Mouse (Mus musculus): Measurements from ENCODE around the gene Nr6a1. TPM values are rescaled to one million over a fixed set of nuclear protein-coding genes. Genes with fewer than 3 reads are reported as not detected.
A peak's percentile ranks its signal among the peaks of the same experiment; 100 is the strongest.

Nr6a1 gene
- polyA plus RNA-seq (2016; fragmentation: Nextera tagmentation; extraction: Ambion mirVana) = 4.2 and 4.8 TPM in 2 replicates

DNA sequence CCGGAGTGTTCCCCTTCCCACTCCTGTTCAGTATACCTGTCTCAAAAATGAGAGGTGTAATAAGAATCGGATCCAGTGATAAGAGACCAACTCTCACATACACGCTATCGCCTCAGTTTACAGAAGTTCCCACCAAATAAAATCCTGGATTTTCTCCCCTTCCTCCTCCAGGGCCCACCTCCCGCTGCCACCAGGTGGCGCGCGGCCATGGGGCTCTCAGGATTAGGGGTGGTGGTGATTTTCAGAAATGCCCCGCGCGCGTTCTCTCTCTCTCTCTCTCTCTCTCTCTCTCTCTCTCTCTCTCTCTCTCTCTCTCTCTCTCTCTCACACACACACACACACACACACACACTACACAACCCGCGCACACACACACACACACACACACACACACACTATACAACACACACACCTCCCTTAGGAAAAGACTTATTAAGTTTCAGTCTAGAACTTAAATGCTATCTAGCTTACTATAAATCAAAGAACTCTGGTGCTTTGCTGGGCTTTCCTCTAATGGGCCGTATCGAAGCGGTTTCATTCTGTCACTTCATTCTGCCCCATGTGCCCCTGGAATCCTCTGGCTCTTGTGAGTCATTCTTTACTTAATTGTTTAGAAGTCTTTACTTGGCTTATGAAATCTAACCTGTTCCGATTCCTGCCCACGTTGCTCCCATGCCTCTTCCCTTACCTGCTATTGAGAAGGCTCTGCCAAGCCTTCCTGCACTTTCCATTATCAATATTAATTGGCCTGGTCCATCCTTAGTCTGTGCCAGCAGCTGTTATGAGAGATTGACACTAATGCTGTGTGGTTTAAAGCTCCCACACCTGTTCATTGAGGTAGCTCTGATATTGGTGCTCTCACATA is at the start of gene Nr6a1:
Gene Nr6a1 (minus strand): TSS at position 574 of the 865 bp plus-strand sequence.
- no peaks in the 10 kb centered on the region for H3K9me3 ChIP-seq
- peaks cover 20% of the 10 kb centered on the region for H3K27me3 ChIP-seq (ENCODE audit: poor library complexity, severe bottlenecking)
- no peaks in the 10 kb centered on the region for H3K36me3 ChIP-seq (replicated peaks)
- H3K4me3 ChIP-seq = peak within 1 kb of the TSS; percentile 80
- 10% methylated on average over 19 of the region's 19 CpGs for WGBS
- DNase-seq (ENCODE audit: extremely low spot score, low spot score) = peak; percentile 80
- peak within 1 kb of the TSS; percentile 90 for H3K27ac ChIP-seq
- peaks cover 55% of the 10 kb centered on the region for H3K4me1 ChIP-seq

DNA sequence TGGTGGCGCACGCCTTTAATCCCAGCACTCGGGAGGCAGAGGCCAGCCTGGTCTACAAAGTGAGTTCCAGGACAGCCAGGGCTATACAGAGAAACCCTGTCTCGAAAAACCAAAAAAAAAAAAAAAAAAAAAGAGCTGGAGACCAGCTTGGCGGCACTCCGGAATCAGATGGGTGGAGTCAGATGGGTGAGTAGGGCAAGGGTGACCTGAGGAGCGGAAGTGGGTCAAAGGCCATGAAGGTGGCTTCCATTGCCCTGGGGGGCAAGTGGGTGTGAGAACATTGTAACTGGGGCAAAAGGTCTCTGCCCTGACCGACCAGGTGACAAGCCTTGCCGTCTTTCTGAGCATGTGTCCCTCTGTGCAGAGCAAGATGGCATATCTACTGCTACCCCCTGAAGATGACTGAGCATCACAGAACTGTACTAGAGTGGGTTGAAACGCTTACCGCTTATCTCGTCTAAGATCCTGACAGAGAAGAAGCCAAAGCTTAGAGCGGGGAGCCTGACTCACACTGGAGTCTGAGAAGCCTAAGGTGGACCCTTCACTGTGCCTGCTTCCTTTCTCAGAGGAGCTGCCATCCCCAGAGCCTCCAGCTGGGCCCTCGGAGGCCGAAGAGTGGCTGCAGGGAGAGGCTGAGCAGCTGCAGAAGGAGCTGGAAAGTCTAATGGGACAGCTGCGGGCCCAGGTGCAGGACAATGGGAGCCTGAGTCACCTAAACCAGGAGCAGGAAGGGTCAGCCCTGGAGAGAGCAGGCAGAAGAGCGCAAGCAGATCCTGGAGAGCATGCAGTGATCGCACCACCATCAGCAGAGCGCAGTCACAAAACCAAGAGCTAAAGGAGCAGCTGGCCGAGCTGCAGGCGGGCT is 48.7 kb upstream of the Nr6a1 start:
- DNase-seq (ENCODE audit: extremely low spot score, low spot score) = no peak
- peaks cover 7% of the 10 kb centered on the region for H3K4me1 ChIP-seq
- no peak overlapping the region for H3K4me3 ChIP-seq
- H3K27me3 ChIP-seq (ENCODE audit: poor library complexity, severe bottlenecking) = no peaks in the 10 kb centered on the region
- H3K36me3 ChIP-seq (replicated peaks) = no peaks in the 10 kb centered on the region
- 0 out of 2 replicates have a peak overlapping the region, but pooled peaks have one; percentile 53 for H3K27ac ChIP-seq
- no peaks in the 10 kb centered on the region for H3K9me3 ChIP-seq
- WGBS = 90% methylated on average over 21 of the region's 21 CpGs

GRCm38 (mm10) chr2:38975181-38975580 is 47.7 kb upstream of the Nr6a1 start:
- H3K27ac ChIP-seq = no peak overlapping the region
- no peaks in the 10 kb centered on the region for H3K9me3 ChIP-seq
- H3K4me3 ChIP-seq = no peak overlapping the region
- 82% methylated on average over 3 of the region's 3 CpGs for WGBS
- no peak for DNase-seq (ENCODE audit: extremely low spot score, low spot score)
- peaks cover 7% of the 10 kb centered on the region for H3K4me1 ChIP-seq
- no peaks in the 10 kb centered on the region for H3K27me3 ChIP-seq (ENCODE audit: poor library complexity, severe bottlenecking)
- no peaks in the 10 kb centered on the region for H3K36me3 ChIP-seq (replicated peaks)

DNA sequence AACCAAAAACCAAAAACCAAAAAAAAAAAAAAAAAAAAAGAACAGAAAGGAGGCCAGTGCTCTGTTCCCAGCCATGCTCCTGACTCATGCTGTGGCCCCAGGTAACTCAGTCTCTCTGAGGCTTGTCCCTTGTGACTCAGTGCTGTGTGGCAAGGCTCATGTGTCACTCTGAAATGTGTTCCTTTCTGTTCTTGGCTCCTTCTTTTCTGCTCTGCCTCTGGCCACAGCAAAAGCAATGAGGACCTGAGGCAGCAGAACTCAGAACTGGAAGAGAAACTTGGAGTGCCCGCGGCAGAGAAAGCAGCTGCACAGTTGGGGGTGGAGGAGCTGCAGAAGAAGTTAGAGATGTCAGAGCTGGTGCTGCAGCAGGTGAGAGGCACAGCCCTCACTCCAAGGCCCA is 46.7 kb upstream of the Nr6a1 start:
- Histone ChIP-seq H3K27ac (no peak overlapping the region), H3K27me3 (ENCODE audit: poor library complexity, severe bottlenecking) (no peaks in the 10 kb centered on the region), H3K4me3 (no peak overlapping the region), H3K9me3 (no peaks in the 10 kb centered on the region), H3K4me1 (peaks cover 7% of the 10 kb centered on the region), H3K36me3 (replicated peaks) (no peaks in the 10 kb centered on the region)
- no peak for DNase-seq (ENCODE audit: extremely low spot score, low spot score)
- WGBS = 54% methylated on average over 2 of the region's 2 CpGs

GRCm38 (mm10) chr2:38973701-38974100 is 46.2 kb upstream of the Nr6a1 start:
- no peak overlapping the region for H3K4me3 ChIP-seq
- DNase-seq (ENCODE audit: extremely low spot score, low spot score) = no peak
- H3K9me3 ChIP-seq = no peaks in the 10 kb centered on the region
- WGBS = 84% methylated on average over 7 of the region's 7 CpGs
- peaks cover 7% of the 10 kb centered on the region for H3K4me1 ChIP-seq
- H3K27me3 ChIP-seq (ENCODE audit: poor library complexity, severe bottlenecking) = no peaks in the 10 kb centered on the region
- no peak overlapping the region for H3K27ac ChIP-seq
- H3K36me3 ChIP-seq (replicated peaks) = no peaks in the 10 kb centered on the region

GRCm38 (mm10) chr2:38973223-38973622 is 45.7 kb upstream of the Nr6a1 start:
- no peak overlapping the region for H3K27ac ChIP-seq
- H3K9me3 ChIP-seq = no peaks in the 10 kb centered on the region
- WGBS = 50% methylated on average over 2 of the region's 2 CpGs
- DNase-seq (ENCODE audit: extremely low spot score, low spot score) = no peak
- H3K4me1 ChIP-seq = peaks cover 7% of the 10 kb centered on the region
- no peaks in the 10 kb centered on the region for H3K36me3 ChIP-seq (replicated peaks)
- no peaks in the 10 kb centered on the region for H3K27me3 ChIP-seq (ENCODE audit: poor library complexity, severe bottlenecking)
- no peak overlapping the region for H3K4me3 ChIP-seq

GRCm38 (mm10) chr2:38970057-38970456 is 42.6 kb upstream of the Nr6a1 start:
- Histone ChIP-seq H3K27ac (no peak overlapping the region), H3K4me3 (no peak overlapping the region), H3K27me3 (ENCODE audit: poor library complexity, severe bottlenecking) (no peaks in the 10 kb centered on the region), H3K4me1 (no peaks in the 10 kb centered on the region), H3K9me3 (no peaks in the 10 kb centered on the region), H3K36me3 (replicated peaks) (no peaks in the 10 kb centered on the region)
- 83% methylated on average over 5 of the region's 5 CpGs for WGBS
- no peak for DNase-seq (ENCODE audit: extremely low spot score, low spot score)

DNA sequence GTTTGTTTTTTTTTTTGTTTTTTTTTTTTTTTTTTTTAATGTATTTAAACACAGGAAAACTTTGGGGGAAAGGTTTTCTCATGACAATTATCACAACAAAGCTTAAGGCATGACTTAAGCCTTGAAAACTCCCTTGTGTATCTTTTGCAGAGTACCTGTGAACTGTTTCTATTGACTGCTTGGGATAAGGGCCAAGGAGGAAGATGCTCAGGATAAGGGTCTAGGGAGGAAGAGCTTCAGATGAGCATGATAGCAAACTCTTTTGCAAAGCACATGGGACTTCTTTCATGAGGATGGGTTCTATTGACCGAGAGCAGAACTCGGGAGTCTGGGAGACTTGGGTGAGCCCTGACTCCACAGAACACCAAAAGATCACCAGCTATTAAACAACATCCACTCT is 42.2 kb upstream of the Nr6a1 start:
- no peaks in the 10 kb centered on the region for H3K36me3 ChIP-seq (replicated peaks)
- WGBS = 88% methylated on average over 2 of the region's 2 CpGs
- H3K4me1 ChIP-seq = no peaks in the 10 kb centered on the region
- H3K9me3 ChIP-seq = no peaks in the 10 kb centered on the region
- no peak overlapping the region for H3K27ac ChIP-seq
- no peak for DNase-seq (ENCODE audit: extremely low spot score, low spot score)
- H3K27me3 ChIP-seq (ENCODE audit: poor library complexity, severe bottlenecking) = no peaks in the 10 kb centered on the region
- no peak overlapping the region for H3K4me3 ChIP-seq

DNA sequence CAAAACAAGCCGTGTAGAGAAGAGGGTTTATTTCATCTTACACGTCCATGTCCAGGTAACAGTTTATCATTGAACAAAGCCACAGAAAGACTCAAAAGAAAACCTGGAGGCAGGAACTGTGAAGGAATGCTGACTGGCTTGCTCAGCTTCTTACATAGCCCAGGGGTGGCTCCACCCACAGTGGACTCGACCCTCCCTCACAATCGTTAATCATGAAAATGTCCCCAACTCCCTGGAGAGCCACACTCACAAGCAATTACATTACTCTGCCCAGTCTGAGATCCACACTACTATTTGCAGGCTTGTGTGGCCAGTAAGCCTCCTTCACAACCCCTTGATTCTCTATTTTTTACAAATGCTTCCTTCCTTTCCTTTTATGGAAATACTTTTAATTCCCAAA is 36.7 kb upstream of the Nr6a1 start:
- H3K4me1 ChIP-seq = no peaks in the 10 kb centered on the region
- 58% methylated on average over 4 of the region's 4 CpGs for WGBS
- no peaks in the 10 kb centered on the region for H3K36me3 ChIP-seq (replicated peaks)
- no peaks in the 10 kb centered on the region for H3K27me3 ChIP-seq (ENCODE audit: poor library complexity, severe bottlenecking)
- no peak for DNase-seq (ENCODE audit: extremely low spot score, low spot score)
- no peaks in the 10 kb centered on the region for H3K9me3 ChIP-seq
- H3K4me3 ChIP-seq = no peak overlapping the region
- no peak overlapping the region for H3K27ac ChIP-seq

- 86% methylated on average over 5 of the region's 5 CpGs for WGBS
- no peaks in the 10 kb centered on the region for H3K4me1 ChIP-seq
- DNase-seq (ENCODE audit: extremely low spot score, low spot score) = no peak
- no peaks in the 10 kb centered on the region for H3K27me3 ChIP-seq (ENCODE audit: poor library complexity, severe bottlenecking)
- H3K9me3 ChIP-seq = no peaks in the 10 kb centered on the region
- no peaks in the 10 kb centered on the region for H3K36me3 ChIP-seq (replicated peaks)
- H3K4me3 ChIP-seq = no peak overlapping the region
- H3K27ac ChIP-seq = no peak overlapping the region
Observed at GRCm38 (mm10) chr2:38957671-38958223, 30.3 kb upstream of the Nr6a1 start.

- 88% methylated on average over 2 of the region's 2 CpGs for WGBS
- H3K9me3 ChIP-seq = no peaks in the 10 kb centered on the region
- no peaks in the 10 kb centered on the region for H3K4me1 ChIP-seq
- H3K36me3 ChIP-seq (replicated peaks) = no peaks in the 10 kb centered on the region
- no peak overlapping the region for H3K4me3 ChIP-seq
- H3K27me3 ChIP-seq (ENCODE audit: poor library complexity, severe bottlenecking) = no peaks in the 10 kb centered on the region
- H3K27ac ChIP-seq = no peak overlapping the region
- no peak for DNase-seq (ENCODE audit: extremely low spot score, low spot score)
Observed at GRCm38 (mm10) chr2:38956062-38956461, 28.6 kb upstream of the Nr6a1 start.

DNA sequence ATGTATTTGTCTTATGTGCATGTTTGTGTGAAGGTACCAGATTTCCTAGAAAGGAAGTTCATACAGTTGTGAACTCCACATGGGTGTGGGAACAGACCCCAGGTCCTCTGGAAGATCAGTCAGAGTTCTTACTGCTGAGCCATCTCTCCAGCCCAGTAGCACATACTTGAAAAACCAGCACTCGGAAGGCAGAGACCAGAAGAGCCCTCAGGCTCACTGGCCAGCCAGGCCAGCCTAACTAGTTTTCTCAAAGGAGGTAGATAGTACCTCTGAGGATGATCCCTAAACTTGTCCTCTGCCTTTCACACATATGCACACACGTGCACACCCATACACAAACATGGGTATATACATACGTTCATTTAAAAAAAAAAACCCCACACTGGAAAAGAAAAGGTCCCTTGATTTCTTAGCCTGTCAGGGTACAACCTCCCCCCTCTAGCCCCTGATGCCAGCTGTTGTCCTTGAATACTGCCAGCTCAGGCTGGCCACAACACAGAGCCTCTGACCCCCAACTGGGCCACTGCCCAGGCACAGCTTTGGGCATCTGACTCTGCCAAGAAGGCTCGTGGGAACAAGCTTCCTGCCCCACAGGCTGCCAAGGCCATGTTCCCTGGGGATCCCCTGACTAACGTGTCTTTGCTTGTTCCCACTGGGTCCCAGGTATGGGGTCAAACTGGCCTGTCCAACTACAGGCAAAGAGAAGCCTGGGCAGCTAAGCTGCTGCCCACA is 25.8 kb upstream of the Nr6a1 start:
- H3K36me3 ChIP-seq (replicated peaks) = no peaks in the 10 kb centered on the region
- no peak for DNase-seq (ENCODE audit: extremely low spot score, low spot score)
- no peak overlapping the region for H3K4me3 ChIP-seq
- H3K4me1 ChIP-seq = no peaks in the 10 kb centered on the region
- no peaks in the 10 kb centered on the region for H3K9me3 ChIP-seq
- no peak overlapping the region for H3K27ac ChIP-seq
- H3K27me3 ChIP-seq (ENCODE audit: poor library complexity, severe bottlenecking) = no peaks in the 10 kb centered on the region
- 82% methylated on average over 5 of the region's 5 CpGs for WGBS
